Mouse (Mus musculus) spleen, embryonic (tissue): Measurements from ENCODE around the gene Cars2.
"Not testable (repeated sequence)": the region's sequence is repeated elsewhere in the genome, so short reads cannot be mapped to it uniquely, and the experiment has no call there.

ENCODE experiments used
- CTCF ChIA-PET: fragments of 350-600 bp; sonication (Branson Sonifier 250); formaldehyde crosslinking; loops from one replicate; lab custom pipeline; 2022; lab: Charles Lee

Gene Cars2

DNA sequence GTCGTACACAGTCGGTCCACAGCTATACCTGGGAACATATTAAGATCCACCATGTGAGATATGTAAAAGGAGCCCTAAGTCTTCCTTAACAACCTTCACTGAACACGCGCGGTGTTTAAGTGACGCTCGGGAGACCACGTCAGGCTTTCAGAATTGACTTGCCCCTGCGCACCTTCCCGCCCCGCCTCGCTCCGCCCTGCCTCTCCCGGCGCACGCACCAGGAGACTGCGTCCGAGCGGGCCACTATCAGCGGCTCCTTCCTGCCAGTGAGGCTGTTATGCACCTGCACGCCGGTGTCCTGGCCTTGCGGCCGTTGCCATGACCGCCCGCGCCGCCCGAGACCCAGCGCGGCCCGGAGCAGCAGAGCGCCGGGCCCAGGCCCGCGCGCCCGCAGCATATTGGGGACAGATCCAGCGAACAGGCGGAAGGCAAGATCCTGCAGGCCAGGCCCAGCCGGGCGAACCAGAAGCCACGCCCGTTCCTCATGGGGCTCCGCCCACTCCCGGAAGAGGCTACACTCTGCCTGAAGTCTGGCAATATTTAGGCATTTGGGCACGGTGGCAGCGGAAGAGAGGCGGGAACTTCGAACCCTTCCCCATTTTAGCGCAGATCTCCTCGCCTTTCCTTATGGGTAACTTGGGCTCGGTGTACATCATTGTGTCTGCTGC lies at the start of gene Cars2:
Cars2 (minus strand) TSS at position 503 of the 668 bp plus-strand sequence.
- CTCF ChIA-PET, result no interaction called here

DNA sequence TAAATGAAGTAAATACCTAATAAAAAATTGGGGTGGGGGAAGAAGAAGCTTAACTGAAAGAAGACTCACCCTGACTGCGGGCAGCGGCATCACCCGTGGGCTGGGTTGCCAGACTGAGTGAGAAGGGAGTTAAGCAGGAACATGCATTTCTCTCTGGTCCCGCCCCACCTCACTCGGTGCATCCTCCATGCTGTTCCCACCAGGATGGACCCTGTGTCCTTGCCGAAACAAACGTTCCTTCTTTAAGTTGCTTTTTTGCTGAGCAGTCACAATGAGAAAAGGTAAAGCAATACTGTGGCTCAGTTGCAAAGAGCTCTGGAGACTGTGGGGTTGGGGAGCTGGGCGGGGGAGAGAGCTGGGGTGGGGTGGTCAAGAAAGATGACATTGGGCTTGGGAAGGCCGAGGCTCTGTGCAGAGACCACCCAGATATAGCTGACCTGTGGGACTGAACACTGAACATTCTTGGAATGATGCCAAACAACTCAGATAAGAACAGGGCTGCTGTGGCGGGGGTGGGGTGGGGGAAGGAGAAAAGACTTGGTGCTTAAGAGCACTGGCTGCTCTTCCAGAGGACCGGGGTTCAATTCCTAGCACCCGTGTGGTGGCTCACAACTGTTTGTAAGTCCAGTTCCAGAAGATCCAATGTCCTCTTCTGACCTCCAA lies 42.8 kb upstream of the Cars2 start:
- CTCF ChIA-PET, result no interaction called here

DNA sequence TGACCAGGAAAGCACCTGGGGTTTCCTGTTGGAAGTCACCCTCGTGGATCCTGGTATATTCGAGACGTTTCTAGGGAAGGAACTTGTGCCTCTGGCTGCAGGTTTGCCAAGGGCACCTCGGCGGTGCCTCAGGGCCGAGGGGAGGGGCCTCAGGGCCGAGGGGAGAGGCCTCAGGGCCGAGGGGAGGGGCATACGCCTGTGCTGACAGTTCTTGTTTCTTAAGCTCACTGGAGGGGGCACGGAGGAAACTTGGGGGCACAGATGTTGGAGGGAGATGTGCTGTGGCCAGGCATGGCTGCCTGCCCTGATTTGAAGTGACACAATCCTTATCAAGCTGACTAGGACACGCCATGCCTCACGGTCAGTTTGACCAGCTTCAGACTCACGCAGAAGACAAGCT lies 41.7 kb upstream of the Cars2 start:
- CTCF ChIA-PET, result no interaction called here

DNA sequence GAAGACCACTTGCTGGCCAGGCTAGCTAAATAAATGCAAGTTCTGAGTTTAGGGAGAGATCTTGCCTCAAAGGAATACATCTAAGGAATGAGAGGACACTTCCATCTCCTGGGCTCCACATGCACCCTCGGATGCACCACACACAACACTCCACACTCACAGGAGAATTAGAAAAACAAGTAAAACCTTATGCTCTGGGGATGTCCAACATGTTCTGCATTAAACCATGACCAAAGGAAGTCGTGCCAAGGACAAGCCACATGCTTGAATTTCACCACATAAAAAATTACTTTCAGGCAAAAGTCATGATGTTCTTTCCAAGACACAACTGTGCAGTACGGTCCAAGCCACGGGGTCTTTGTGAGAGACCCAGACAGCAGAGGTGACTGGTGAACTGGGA lies 41.3 kb upstream of the Cars2 start:
- CTCF ChIA-PET, result no interaction called here

DNA sequence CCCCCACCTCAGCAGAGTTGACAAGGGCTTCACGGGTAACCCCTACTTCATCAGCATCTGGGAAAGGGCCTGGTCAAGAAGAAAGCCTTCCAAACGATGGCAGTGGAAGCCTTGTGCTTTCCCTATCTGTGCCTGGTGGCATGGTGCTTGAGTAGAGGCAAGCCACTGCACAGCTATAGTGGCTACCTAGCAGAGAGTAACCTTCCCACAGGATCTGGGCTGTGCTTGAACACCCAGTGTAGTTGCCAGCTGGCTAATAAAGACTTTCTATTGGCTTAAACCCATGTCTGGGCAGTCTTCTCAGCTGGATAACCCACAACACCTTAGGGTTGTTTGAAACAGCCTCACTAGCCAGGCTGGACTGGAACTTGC lies 35.8 kb upstream of the Cars2 start:
- CTCF ChIA-PET, result no interaction called here

DNA sequence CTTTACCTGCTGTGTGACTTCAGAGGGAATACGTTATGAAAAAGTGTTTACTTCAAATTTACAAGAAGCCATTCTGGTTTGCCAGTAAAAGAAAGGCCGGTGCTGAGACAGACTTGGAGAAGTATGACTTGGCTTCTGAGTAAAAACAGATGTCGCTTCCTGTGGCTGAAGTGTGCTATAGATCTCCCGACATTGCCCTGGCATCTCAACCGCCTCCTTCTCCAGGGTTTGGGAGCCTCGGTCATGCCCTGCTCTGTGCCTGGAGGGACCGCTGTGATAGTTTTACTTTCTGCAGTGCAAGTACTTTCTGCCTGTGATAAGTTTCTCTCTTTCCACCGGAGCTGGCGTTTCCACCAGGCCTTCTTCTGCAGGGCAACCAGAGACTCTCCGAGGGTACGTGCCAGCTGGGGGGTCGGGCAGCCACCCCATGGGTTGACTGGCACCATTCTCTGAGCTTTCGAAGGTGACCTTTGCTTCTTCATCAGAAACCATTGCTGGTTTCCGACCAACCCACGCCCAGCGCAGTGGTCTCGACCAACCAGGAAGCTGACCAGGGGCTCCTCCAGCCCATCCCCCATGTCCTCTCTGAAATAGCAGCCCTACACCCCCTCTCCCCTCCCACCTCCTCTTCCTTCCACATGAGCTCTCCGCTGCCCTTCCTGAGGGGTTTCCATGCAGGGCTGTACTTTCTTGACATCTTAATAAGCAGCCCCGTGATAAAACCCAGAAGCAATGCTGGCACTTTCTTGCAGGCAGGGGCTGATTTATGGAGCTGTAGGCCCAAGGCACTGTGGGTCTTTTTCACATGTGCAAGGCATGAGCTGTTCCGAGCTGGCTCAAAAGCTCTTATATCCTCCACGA lies 35.2 kb upstream of the Cars2 start:
- CTCF ChIA-PET, result no interaction called here

DNA sequence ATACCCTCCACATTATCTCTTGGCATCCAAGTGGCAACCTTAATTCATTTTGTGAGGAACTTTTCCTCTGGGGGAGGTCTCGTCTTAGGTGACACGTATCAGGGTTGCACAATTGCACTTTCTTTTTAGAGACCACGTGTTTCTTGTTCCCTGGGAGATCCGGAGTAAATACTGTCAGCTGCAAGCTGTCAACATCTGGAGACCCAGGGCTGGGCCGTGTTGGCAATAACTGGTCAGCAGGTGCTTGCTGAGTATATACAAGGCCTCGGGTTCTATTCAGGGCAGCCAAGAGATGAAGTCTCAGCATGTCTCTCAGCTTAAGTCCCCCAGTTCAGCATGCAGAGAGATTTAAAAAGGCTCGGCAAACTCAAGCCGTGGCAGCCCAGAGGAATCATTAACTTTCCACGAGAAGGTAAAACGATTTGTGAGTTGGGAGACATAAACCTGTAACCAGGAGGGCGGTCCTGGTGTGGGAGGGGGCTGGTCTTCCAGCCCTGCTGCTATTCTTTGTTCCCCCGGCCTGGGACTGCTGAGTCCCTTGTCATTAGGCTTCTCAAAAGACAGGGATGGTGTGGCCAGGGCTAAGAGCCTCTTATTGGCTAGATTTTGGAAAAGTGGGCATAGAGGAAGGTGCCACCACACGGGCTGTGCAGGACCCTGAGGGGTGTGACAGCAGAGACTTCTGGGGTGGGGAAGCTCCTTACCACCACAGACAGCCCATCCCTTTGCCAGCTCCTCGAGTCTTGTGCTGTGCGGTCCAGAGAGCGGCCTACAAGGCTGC lies 25.2 kb upstream of the Cars2 start:
- CTCF ChIA-PET, result interaction anchor here (0.6 kb wide), 1 partner anchor 77 kb away, joined by 7 read pairs; no protein-coding TSS in a partner anchor

- CTCF ChIA-PET, result no interaction called here
These were observed 24.5 kb upstream of the Cars2 start for GRCm38 (mm10) chr8:11574911-11575603.

GRCm38 (mm10) chr8:11572428-11572827 lies 21.8 kb upstream of the Cars2 start:
- CTCF ChIA-PET, result no interaction called here

DNA sequence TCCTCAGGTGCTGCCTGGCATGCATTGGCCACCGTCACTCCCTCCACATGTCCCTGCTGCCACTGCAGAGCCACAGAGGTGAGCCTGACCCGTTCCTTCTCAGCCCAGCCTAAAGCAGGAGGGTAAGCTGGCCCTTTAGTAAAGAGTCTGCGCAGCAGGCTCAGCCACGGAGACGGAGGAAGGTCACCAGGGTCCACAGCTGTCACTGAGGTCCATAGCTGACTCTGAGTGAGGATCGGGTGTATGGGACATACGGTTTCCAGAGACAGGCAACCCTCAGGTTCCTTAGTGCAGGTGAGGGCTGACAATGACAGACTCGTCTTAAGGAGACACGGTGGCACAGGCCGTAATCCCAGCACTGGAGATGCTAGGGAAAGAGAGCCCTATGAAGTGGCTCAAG lies 21.4 kb upstream of the Cars2 start:
- CTCF ChIA-PET, result no interaction called here

- CTCF ChIA-PET, result no interaction called here
These were observed 20.2 kb upstream of the Cars2 start for GRCm38 (mm10) chr8:11570742-11571141.

DNA sequence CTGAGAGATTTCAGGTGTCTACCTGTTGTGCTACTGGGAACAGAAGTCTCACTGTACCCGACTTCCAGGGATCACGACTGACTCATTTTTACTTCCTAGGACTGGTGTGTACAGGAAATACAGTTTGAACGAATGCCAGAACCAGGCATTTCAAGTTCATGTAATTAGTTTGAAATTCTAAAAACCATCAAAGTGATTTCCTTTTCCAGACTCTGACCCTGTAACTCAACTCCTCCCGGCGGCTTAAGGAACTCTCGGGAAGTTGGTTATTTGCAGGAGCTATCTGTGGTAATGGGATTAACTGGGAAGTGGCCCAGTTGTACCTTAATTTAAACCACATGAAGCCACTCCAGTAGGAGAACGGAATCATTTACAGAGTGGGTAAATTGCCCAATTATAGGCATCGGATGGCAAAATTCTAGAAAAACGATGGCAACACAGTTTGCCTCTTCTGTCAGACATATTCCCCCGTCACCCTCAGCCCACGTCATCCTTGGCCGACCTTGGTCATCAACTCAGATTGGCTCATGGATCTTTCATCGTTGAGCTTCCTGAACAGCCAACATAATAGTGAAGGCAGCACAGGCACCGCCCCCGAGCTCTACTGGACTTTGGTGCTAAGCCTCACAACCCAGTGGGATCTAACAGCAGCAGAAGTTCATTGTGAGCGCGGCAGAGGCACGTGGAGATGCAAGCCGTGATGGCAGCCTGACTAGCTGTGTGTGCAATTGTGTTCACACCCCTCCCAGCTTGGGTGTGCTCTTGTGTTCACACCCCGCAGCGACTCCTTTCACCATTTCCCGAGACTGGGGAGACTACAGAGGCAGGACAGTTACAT lies 18.9 kb upstream of the Cars2 start:
- CTCF ChIA-PET, result no interaction called here

DNA sequence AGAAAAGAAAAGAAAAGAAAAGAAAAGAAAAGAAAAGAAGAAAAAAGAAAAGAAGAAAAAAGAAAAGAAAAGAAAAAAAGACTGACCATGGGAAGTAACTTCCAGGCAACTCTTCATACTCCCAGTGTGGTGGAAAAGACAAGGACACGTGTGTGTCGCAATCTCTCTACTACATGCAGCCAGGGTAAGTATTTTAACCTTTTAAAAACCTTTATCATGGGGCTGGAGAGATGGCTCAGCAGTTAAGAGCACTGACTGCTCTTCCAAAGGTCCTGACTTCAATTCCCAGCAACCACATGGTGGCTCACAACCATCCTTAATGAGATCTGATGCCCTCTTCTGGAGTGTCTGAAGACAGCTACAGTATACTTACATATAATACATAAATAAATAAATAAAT lies 17.6 kb upstream of the Cars2 start:
- CTCF ChIA-PET, result not testable (repeated sequence)

DNA sequence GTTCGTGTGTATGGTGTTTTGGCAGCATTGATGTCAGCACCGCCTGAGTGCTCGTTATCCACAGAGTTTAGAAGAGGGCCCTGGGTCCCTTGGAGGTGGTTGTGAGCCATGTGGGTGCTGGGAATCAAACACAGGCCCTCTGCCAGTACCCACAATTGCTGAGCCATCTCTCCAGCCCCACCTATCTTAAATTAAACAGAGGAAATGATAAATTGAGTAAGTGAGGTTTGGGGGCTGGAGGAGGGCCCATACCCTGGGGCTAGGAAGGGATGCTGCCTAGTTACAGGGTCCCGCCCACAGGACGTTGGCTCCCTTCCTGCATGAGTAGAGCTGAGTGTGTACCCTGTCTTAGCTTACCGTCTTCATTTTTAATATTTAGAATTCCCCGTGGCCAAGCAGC lies 14.1 kb upstream of the Cars2 start:
- CTCF ChIA-PET, result no interaction called here

DNA sequence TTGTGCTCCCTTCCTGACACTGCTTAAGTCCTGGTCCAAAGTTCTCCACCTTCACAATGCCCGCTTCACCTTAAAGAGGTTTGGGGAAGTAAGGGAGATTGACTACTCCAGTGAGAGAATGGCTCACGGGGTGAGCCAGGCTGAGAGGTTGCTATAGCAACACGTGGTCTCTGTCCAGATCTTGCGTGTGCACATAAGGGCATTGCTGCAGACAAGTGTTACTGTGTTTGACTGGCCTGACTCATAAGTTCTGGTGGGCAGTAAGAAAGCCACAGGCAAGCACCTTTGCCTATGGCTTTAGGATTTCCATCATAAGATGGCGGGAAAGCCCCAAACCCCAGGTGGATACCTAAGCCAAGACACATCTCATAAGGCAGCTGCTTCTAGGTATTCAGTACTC lies 13.7 kb upstream of the Cars2 start:
- CTCF ChIA-PET, result no interaction called here

GRCm38 (mm10) chr8:11560220-11560619 lies 9.6 kb upstream of the Cars2 start:
- CTCF ChIA-PET, result no interaction called here

DNA sequence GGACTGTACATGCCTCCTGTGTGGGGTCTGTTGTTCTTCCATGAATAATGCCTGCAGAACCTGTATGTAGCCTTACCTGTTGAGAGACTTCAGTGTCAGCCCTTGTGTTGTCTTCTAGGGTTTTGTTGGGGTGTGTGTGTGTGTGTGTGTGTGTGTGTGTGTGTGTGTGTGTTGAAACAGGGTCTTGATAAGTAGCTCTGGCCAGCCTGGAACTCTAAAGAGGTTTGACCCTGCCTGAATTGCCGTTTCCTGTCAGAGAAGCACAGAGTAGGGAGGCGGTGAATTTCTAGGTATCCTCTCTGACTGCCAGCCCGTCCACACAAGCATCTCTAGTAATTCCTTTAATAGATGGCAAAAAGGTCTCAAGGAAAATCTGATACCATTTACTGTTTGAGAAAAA lies 8.9 kb upstream of the Cars2 start:
- CTCF ChIA-PET, result interaction anchor here (0.7 kb wide), 1 partner anchor 465 kb away, joined by 8 read pairs; no protein-coding TSS in a partner anchor

DNA sequence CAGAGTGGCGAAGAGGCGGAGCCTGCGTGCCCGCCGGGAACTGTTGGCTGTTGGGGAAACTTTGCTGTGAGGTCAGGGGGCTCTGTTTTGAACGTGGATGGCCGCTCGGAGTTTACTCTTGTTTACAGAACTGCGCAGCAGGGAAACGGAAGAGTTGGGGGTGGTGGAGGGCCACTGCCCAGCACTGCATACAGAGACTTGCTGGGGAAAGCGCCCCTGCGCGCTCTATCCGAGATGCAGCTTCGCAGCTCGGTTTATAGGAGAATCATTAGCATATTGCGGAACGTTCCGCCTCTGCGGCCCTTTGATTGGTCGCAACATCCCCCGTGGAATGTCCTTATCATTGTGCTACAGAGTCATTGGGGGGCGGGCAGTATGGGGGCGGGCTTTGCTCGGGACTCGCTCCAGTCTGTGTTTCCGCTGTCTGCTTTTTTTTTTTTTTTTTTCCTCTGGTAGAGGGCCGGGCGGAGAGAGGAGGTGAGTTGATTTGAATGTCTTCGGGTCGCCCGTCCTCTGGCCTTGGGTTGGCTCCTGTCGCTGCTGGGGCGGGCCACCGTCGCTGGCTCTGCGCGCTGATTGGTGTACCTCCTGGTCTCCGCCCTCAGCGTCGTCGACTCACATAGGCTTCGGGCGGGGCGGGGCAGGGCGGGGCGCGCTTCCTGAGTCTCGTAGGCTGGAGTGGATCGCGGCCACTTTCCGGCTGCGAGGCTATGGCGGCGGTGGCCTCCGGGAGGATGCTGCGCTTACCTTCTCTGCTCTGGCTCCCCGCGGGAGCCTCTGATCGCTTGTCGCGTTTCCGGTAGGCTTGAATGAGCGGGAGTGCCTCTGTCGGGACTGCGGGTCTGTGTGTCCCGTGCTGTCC lies 7.4 kb upstream of the Cars2 start:
- CTCF ChIA-PET, result interaction anchor here (0.6 kb wide), 1 partner anchor 109 kb away, joined by 8 read pairs; no protein-coding TSS in a partner anchor

- CTCF ChIA-PET, result interaction anchor here (0.6 kb wide), 1 partner anchor 108 kb away, joined by 8 read pairs; no protein-coding TSS in a partner anchor
These were observed 6.8 kb upstream of the Cars2 start for GRCm38 (mm10) chr8:11557424-11557767.
